Mouse (Mus musculus): ENCODE data around the gene Fblim1.

DNA sequence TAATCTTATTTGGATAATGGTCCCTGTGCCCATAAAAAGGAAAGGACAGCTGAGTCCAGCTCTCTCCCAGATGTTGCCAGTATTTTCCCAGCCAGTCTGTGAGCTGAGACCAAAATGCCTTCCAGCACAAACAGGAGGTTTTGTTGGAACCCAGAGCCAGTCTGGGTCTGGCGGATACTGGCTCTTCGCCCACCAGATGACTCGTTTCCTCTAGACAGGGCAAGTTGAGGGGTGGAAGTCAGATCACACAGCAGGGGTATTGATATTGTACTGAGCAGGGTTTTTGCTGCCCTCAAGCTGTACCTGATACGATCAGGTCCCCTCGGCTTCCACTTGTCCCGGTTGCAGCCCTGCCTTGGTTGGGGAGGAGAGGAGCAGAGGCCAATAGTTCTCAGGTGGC, 3.6 kb upstream of the Fblim1 start:
- TF ChIP-seq POLR2A (IDR thresholded peaks at IDR 0.05; ENCODE audit: low read depth, low read length) (no peak), CTCF (IDR thresholded peaks at IDR 0.05; ENCODE audit: extremely low read depth, insufficient read depth, insufficient read length, insufficient replicate concordance) (no peak)

All from spleen, adult 2 months (tissue).